Mouse (Mus musculus) megakaryocyte, embryonic 14.5 days (primary cell): ENCODE data around the gene Zfp790. TPM values are rescaled to one million over a fixed set of nuclear protein-coding genes. Genes with fewer than 3 reads are reported as not detected.

ENCODE experiments used
- H3K27me3 ChIP-seq: replicated peaks from 2 replicates; pipeline ENCODE3; 2012; ENCODE audit warnings: inconsistent platforms
- H3K36me3 ChIP-seq: replicated peaks from 2 replicates; pipeline ENCODE3; 2012; ENCODE audit warnings: low read length, inconsistent platforms, mixed read lengths
- H3K4me1 ChIP-seq: 2 replicates; pipeline ENCODE4 v1.6.1; 2012; ENCODE audit warnings: inconsistent platforms
- H3K4me3 ChIP-seq: replicated peaks from 2 replicates; pipeline ENCODE3; 2012; ENCODE audit warnings: moderate library complexity, mild to moderate bottlenecking, inconsistent platforms
- H3K9me3 ChIP-seq: 2 replicates; pipeline ENCODE4 v1.6.1; 2012; ENCODE audit warnings: inconsistent platforms
- FLI1 ChIP-seq: IDR thresholded peaks from 2 replicates; pipeline ENCODE4 v1.6.1; 2012; ENCODE audit warnings: low read length, inconsistent platforms, mixed read lengths
- GATA1 ChIP-seq: IDR thresholded peaks from 3 replicates; pipeline ENCODE4 v1.6.1; 2012; ENCODE audit warnings: mixed read lengths, low read length, inconsistent platforms, borderline replicate concordance
- polyA plus RNA-seq: library from polyadenylated mRNA; stranded (reverse); fragments of >175 nt; gene quantifications from 2 replicates; pipeline ENCODE4 v1.2.3, GENCODE M21; 2012; ENCODE audit warnings: low replicate concordance; ENCODE audit not compliant: insufficient read depth

Zfp790 gene
- 0.62 TPM in 1 of 2 replicates, not detected in the other for polyA plus RNA-seq

DNA sequence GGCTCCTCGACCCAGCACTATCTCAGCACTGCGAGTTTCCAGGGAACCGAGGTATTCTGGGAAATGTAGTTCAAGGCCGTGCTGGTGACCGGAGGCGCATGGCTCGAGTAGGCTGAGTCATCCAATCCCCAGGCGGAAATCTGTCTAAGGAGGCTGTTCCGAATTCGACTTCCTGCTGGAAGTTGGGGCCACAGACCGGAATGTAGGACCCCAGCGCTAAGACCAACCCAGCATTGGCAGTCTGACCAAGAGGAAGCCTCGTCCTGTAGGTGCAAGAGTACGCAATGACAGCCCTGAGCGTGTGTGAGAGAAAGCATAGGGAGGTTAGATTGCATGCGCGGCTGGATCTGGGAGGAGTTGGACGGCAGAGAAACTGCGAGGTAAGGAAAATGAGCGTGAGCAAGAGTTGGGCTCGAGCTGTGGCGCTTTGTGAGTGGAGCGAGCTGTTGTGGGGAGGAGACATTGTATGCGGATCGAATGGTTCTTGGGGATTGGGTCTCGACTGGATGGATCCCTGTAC lies at the start of gene Zfp790:
Zfp790 (plus strand) TSS at position 205 of the 520 bp plus-strand sequence.
- H3K9me3 ChIP-seq: no peaks in the 10 kb centered on the region
- H3K36me3 ChIP-seq: peaks cover 19% of the 10 kb centered on the region
- no peak for TF ChIP-seq FLI1
- no peak for TF ChIP-seq GATA1
- H3K4me1 ChIP-seq: peaks cover 45% of the 10 kb centered on the region
- H3K27me3 ChIP-seq: no peaks in the 10 kb centered on the region
- peak within 1 kb of the TSS; percentile 98 for H3K4me3 ChIP-seq

DNA sequence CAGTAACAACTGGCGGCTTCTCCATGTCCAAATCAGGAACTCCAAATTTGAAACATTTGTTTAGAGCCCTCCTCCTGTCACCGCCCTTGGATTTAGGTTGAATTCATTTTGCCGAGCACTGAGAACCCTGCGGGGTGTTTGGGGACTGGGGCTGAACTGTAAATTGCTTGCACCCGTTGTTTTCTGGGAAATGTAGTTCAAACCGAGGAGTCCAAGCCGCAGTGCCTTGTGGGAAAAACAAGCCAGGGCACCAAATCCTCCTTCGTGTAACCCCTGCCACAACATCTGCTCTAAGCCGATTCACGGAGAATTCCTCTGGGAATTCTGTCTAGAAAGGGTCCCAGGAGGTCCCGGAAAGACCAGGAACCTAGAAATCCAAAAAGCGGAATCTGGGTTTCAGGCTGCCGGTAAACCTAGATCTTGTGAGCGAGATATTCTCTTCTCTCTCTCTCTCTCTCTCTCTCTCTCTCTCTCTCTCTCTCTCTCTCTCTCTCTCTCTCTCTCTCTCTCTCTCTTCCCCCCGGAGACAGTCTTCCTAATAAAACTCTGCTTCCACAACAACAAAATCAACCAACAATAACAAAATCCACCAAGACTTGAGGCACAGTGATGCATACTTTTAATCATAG lies 48.7 kb upstream of the Zfp790 start:
- Histone ChIP-seq H3K4me1 (peaks cover 37% of the 10 kb centered on the region), H3K9me3 (peaks cover 13% of the 10 kb centered on the region; the same call in 1 of the 2 replicates), H3K27me3 (no peaks in the 10 kb centered on the region), H3K36me3 (peaks cover 43% of the 10 kb centered on the region), H3K4me3 (peak overlapping the region; percentile 97)
- TF ChIP-seq GATA1: no peak
- TF ChIP-seq FLI1: no peak

DNA sequence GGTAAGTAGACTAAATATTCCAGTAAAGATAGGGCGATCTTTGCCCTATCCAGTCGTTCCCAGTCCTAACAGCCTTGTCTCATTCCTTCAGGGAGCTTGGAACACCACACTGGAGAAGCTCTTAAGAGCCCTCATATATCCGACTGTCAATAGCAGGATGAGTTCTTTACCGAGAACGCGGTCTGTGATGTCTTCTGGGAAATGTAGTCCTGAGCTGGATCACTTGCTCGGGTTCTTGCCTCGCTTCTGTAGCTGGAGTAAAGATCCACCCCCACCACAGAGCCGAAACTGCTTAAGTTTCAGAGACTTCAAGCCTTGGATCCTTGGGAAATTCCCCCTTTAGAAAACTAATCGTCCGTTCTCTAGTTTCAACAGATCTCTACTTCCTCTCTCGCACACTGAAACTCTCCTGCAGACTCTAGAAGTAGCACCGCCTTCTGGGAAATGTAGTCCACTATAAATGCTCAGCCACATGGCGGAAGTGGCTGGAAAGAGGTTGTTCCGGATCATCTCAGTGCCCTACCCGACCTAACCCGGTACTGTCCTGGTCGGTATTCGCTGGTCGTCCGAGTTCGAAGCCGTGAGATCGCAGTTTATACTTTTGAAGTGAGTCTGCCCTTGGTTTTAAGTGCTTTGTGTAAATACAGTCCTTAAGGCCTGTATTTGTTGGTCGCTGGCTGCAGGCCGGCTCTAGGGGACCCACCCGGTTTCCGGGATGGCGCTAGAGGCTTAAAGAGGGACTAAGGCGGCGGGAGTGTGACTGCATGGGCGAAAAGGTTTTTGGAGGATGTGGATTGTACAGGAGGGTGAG lies 47.6 kb upstream of the Zfp790 start, which contains the start of gene Zfp84:
Zfp84 (plus strand) TSS at position 463 of the 811 bp plus-strand sequence.
- Histone ChIP-seq H3K27me3 (no peaks in the 10 kb centered on the region), H3K36me3 (peaks cover 52% of the 10 kb centered on the region), H3K4me3 (peak within 1 kb of the TSS; percentile 97), H3K9me3 (peaks cover 14% of the 10 kb centered on the region; the same call in 1 of the 2 replicates), H3K4me1 (peaks cover 36% of the 10 kb centered on the region)
- TF ChIP-seq FLI1: no peak
- no peak for TF ChIP-seq GATA1

DNA sequence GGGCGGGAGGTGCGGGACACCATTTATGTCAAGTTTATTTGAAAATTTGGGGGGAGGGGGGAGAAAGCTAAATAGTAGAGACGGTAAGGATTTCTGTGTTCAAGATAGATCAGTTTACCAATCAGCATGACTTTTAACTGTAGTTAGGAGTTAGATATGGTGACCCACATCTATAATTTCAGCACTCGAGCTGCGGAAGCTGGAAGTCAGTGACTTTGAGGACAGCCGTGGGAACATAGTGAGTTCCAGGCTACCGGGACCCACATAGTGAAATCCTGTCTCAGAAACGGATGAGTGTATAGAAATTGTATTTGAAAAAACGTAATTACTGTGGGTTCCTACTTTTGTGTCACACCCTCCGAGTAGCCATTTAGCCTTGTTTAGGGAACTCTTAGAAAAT lies 46.9 kb upstream of the Zfp790 start:
- Histone ChIP-seq H3K4me1 (peaks cover 36% of the 10 kb centered on the region), H3K27me3 (no peaks in the 10 kb centered on the region), H3K36me3 (peaks cover 57% of the 10 kb centered on the region), H3K4me3 (peak overlapping the region; percentile 97), H3K9me3 (peaks cover 13% of the 10 kb centered on the region)
- TF ChIP-seq GATA1 (no peak), FLI1 (no peak)

DNA sequence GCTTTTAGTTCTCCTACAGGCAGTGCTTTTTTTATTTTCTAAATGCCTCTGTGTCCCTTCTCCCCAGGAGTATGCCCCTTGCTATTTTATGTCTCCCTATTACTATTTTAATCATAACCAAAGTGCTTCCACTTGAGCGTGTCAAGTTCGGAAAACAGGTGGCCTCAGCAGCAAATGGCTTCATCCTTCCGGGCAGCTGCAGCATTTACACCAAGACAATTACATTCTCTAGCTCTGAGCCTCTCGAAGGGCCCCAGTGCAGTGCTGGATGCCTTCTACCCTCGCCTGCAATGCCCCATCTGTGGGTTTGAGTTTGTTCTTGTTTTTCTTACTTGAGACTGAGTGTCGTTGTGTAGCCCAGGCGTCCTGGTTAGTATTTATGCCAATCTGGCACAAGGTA lies 42.4 kb upstream of the Zfp790 start:
- Histone ChIP-seq H3K36me3 (peaks cover 86% of the 10 kb centered on the region), H3K4me3 (no peak overlapping the region), H3K9me3 (peaks cover 45% of the 10 kb centered on the region), H3K27me3 (no peaks in the 10 kb centered on the region), H3K4me1 (peaks cover 22% of the 10 kb centered on the region)
- TF ChIP-seq GATA1 (no peak), FLI1 (no peak)

DNA sequence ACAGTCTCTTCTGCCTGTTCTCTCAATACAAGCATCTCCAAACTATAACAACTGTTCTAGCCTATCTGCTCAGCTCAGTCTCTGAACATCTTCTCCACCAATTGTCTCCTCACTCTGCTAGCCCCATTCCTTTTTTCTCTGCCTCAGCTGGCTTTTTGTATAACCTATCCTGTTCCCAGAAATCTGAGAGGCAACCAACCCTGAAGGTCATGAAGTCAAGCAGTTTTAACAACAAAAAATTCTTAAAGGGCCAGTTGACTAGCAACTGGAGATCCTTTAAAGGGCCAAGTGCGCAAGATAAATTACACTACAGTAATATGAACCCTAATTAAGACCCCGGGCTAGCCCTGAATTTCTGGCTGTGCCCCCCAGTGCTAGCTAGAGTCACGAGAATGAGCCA lies 41.5 kb upstream of the Zfp790 start:
- TF ChIP-seq FLI1 (no peak), GATA1 (no peak)
- no peaks in the 10 kb centered on the region for H3K27me3 ChIP-seq
- no peak overlapping the region for H3K4me3 ChIP-seq
- peaks cover 92% of the 10 kb centered on the region for H3K36me3 ChIP-seq
- H3K9me3 ChIP-seq: peaks cover 45% of the 10 kb centered on the region
- H3K4me1 ChIP-seq: peaks cover 19% of the 10 kb centered on the region

DNA sequence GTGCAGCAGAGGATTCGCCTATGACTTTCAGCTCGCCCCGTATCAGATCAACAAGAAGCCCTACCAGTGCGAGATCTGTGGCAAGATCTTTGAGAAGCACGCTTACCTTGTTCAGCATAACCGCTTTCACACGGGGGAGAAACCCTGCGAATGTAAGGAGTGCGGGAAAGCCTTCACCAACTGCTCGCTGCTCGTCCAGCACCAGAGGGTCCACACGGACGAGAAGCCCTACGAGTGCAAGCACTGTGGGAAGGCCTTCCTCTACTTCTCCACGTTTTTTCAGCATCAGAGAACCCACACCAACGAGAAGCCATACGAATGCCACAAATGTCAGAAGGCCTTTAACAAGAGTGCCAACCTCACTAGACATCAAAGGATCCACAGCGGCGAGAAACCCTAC lies 39.3 kb upstream of the Zfp790 start:
- no peaks in the 10 kb centered on the region for H3K27me3 ChIP-seq
- peaks cover 84% of the 10 kb centered on the region for H3K36me3 ChIP-seq
- TF ChIP-seq FLI1 (no peak), GATA1 (no peak)
- no peaks in the 10 kb centered on the region for H3K4me1 ChIP-seq
- peak overlapping the region; percentile 12 for H3K4me3 ChIP-seq
- peaks cover 45% of the 10 kb centered on the region for H3K9me3 ChIP-seq

- Histone ChIP-seq H3K9me3 (peaks cover 40% of the 10 kb centered on the region), H3K36me3 (peaks cover 77% of the 10 kb centered on the region)
- TF ChIP-seq FLI1 (no peak), GATA1 (no peak)
Measured at GRCm38 (mm10) chr7:29777372-29777771, 38.5 kb upstream of the Zfp790 start.

GRCm38 (mm10) chr7:29783871-29784551 lies 31.9 kb upstream of the Zfp790 start, which contains the start of gene Zfp30:
TSS of gene Zfp30 (plus strand) at chr7:29783998.
- no peaks in the 10 kb centered on the region; the same call in 1 of the 2 replicates for H3K9me3 ChIP-seq
- H3K4me3 ChIP-seq: peak within 1 kb of the TSS; percentile 97
- H3K4me1 ChIP-seq: peaks cover 17% of the 10 kb centered on the region
- TF ChIP-seq FLI1: no peak
- no peak for TF ChIP-seq GATA1
- H3K27me3 ChIP-seq: no peaks in the 10 kb centered on the region
- H3K36me3 ChIP-seq: peaks cover 32% of the 10 kb centered on the region

More at GRCm38 (mm10) chr7:29777372-29777771, 38.5 kb upstream of the Zfp790 start:
- H3K27me3 ChIP-seq: no peaks in the 10 kb centered on the region
- peak overlapping the region; percentile 54 for H3K4me3 ChIP-seq
- no peaks in the 10 kb centered on the region for H3K4me1 ChIP-seq
